Mouse (Mus musculus): ENCODE data around the gene Tdrd12. TPM values are rescaled to one million over a fixed set of nuclear protein-coding genes. Genes with fewer than 3 reads are reported as not detected.
"Not testable (repeated sequence)": the region's sequence is repeated elsewhere in the genome, so short reads cannot be mapped to it uniquely, and the experiment has no call there.

Tdrd12 gene
- polyA plus RNA-seq (2015; fragmentation: Nextera tagmentation; extraction: Ambion mirVana): 0.07 and 0.33 TPM in 2 replicates

- Histone ChIP-seq H3K9ac (no peak within 1 kb of the TSS), H3K27ac (no peak within 1 kb of the TSS), H3K36me3 (no peaks in the 10 kb centered on the region), H3K4me2 (no peak within 1 kb of the TSS), H3K4me3 (replicated peaks) (no peak within 1 kb of the TSS), H3K9me3 (replicated peaks) (no peaks in the 10 kb centered on the region), H3K4me1 (replicated peaks) (no peaks in the 10 kb centered on the region), H3K27me3 (no peaks in the 10 kb centered on the region)
- WGBS (ENCODE audit: insufficient replicate concordance): 87% methylated on average over 17 of the region's 17 CpGs
- ATAC-seq (ENCODE audit: low read depth) (no peak), DNase-seq (no peak)
These were observed at the start of gene Tdrd12 for GRCm38 (mm10) chr7:35537562-35537961. Gene Tdrd12 (minus strand): TSS chr7:35537745.

GRCm38 (mm10) chr7:35586906-35587445, 49.4 kb upstream of the Tdrd12 start:
- ATAC-seq (ENCODE audit: low read depth): no peak
- H3K27ac ChIP-seq: peak overlapping the region; percentile 87

GRCm38 (mm10) chr7:35586055-35586905, 48.7 kb upstream of the Tdrd12 start, which contains the start of gene Ankrd27:
Gene Ankrd27 (plus strand): TSS chr7:35586244.
- peak within 1 kb of the TSS; percentile 94 for H3K9ac ChIP-seq
- under 1% methylated on average over 49 of the region's 49 CpGs for WGBS (ENCODE audit: insufficient replicate concordance)
- peak; percentile 94 for ATAC-seq (ENCODE audit: low read depth)
- peaks cover 62% of the 10 kb centered on the region for H3K4me1 ChIP-seq (replicated peaks)
- peak within 1 kb of the TSS; percentile 87 for H3K27ac ChIP-seq
- no peaks in the 10 kb centered on the region for H3K9me3 ChIP-seq (replicated peaks)
- peak within 1 kb of the TSS; percentile 98 for H3K4me2 ChIP-seq
- H3K36me3 ChIP-seq: no peaks in the 10 kb centered on the region
- peak within 1 kb of the TSS; percentile 91 for H3K4me3 ChIP-seq (replicated peaks)
- DNase-seq: peak; percentile 93
- H3K27me3 ChIP-seq: peaks cover 42% of the 10 kb centered on the region

More at GRCm38 (mm10) chr7:35586906-35587445, 49.4 kb upstream of the Tdrd12 start:
- H3K4me3 ChIP-seq (replicated peaks): peak overlapping the region; percentile 91
- peaks cover 35% of the 10 kb centered on the region for H3K27me3 ChIP-seq
- peak overlapping the region; percentile 94 for H3K9ac ChIP-seq
- peak overlapping the region; percentile 98 for H3K4me2 ChIP-seq
- DNase-seq: no peak
- peaks cover 7% of the 10 kb centered on the region for H3K36me3 ChIP-seq
- H3K4me1 ChIP-seq (replicated peaks): peaks cover 66% of the 10 kb centered on the region
- 7% methylated on average over 15 of the region's 15 CpGs for WGBS (ENCODE audit: insufficient replicate concordance)
- H3K9me3 ChIP-seq (replicated peaks): no peaks in the 10 kb centered on the region

- H3K9me3 ChIP-seq (replicated peaks): no peaks in the 10 kb centered on the region
- no peaks in the 10 kb centered on the region for H3K36me3 ChIP-seq
- under 1% methylated on average over 45 of the region's 45 CpGs for WGBS (ENCODE audit: insufficient replicate concordance)
- H3K27ac ChIP-seq: peak within 1 kb of the TSS; percentile 87
- peaks cover 49% of the 10 kb centered on the region for H3K27me3 ChIP-seq
- H3K4me1 ChIP-seq (replicated peaks): peaks cover 62% of the 10 kb centered on the region
- peak; percentile 32 for DNase-seq
- H3K9ac ChIP-seq: peak within 1 kb of the TSS; percentile 94
- H3K4me3 ChIP-seq (replicated peaks): peak within 1 kb of the TSS; percentile 91
- peak; percentile 30 for ATAC-seq (ENCODE audit: low read depth)
- H3K4me2 ChIP-seq: peak within 1 kb of the TSS; percentile 98
These were observed 47.9 kb upstream of the Tdrd12 start, which contains the start of gene Rgs9bp for GRCm38 (mm10) chr7:35585191-35586054. Gene Rgs9bp (minus strand): TSS chr7:35585582.

- under 1% methylated on average over 50 of the region's 50 CpGs for WGBS (ENCODE audit: insufficient replicate concordance)
- no peaks in the 10 kb centered on the region for H3K36me3 ChIP-seq
- peak overlapping the region; percentile 91 for H3K4me3 ChIP-seq (replicated peaks)
- no peaks in the 10 kb centered on the region for H3K9me3 ChIP-seq (replicated peaks)
- ATAC-seq (ENCODE audit: low read depth) (no peak), DNase-seq (no peak)
- peak overlapping the region; percentile 67 for H3K9ac ChIP-seq
- H3K4me1 ChIP-seq (replicated peaks): peaks cover 57% of the 10 kb centered on the region
- no peak overlapping the region for H3K27ac ChIP-seq
- H3K4me2 ChIP-seq: peak overlapping the region; percentile 98
- H3K27me3 ChIP-seq: peaks cover 49% of the 10 kb centered on the region
These were observed 47.2 kb upstream of the Tdrd12 start for GRCm38 (mm10) chr7:35584786-35585190.

GRCm38 (mm10) chr7:35584068-35584785, 46.7 kb upstream of the Tdrd12 start:
- Histone ChIP-seq H3K4me2 (peak overlapping the region; percentile 98), H3K27ac (no peak overlapping the region), H3K9me3 (replicated peaks) (no peaks in the 10 kb centered on the region), H3K36me3 (no peaks in the 10 kb centered on the region), H3K9ac (peak overlapping the region; percentile 67), H3K4me1 (replicated peaks) (peaks cover 51% of the 10 kb centered on the region), H3K27me3 (peaks cover 49% of the 10 kb centered on the region), H3K4me3 (replicated peaks) (peak overlapping the region; percentile 91)
- no peak for DNase-seq
- 5% methylated on average over 36 of the region's 36 CpGs for WGBS (ENCODE audit: insufficient replicate concordance)
- ATAC-seq (ENCODE audit: low read depth): no peak

GRCm38 (mm10) chr7:35583476-35584025, 46.0 kb upstream of the Tdrd12 start:
- Histone ChIP-seq H3K27ac (no peak overlapping the region), H3K4me3 (replicated peaks) (0 out of 2 replicates have a peak overlapping the region, but pooled peaks have one; percentile 4), H3K9ac (no peak overlapping the region), H3K27me3 (peaks cover 49% of the 10 kb centered on the region), H3K4me2 (peak overlapping the region; percentile 98), H3K4me1 (replicated peaks) (peaks cover 45% of the 10 kb centered on the region), H3K9me3 (replicated peaks) (no peaks in the 10 kb centered on the region), H3K36me3 (no peaks in the 10 kb centered on the region)
- WGBS (ENCODE audit: insufficient replicate concordance): 42% methylated on average over 11 of the region's 11 CpGs
- no peak for ATAC-seq (ENCODE audit: low read depth)
- DNase-seq: no peak

- Histone ChIP-seq H3K27ac (no peak overlapping the region), H3K9ac (no peak overlapping the region), H3K27me3 (peaks cover 58% of the 10 kb centered on the region), H3K4me3 (replicated peaks) (no peak overlapping the region), H3K9me3 (replicated peaks) (no peaks in the 10 kb centered on the region), H3K4me1 (replicated peaks) (peaks cover 36% of the 10 kb centered on the region), H3K36me3 (no peaks in the 10 kb centered on the region), H3K4me2 (no peak overlapping the region)
- 68% methylated on average over 5 of the region's 5 CpGs for WGBS (ENCODE audit: insufficient replicate concordance)
- ATAC-seq (ENCODE audit: low read depth) (no peak), DNase-seq (no peak)
These were observed 45.2 kb upstream of the Tdrd12 start for GRCm38 (mm10) chr7:35582719-35583118.

GRCm38 (mm10) chr7:35579849-35580248, 42.3 kb upstream of the Tdrd12 start:
- ATAC-seq (ENCODE audit: low read depth): peak; percentile 47; the same call in 1 of the 2 replicates
- Histone ChIP-seq H3K4me1 (replicated peaks) (peaks cover 13% of the 10 kb centered on the region), H3K27me3 (peaks cover 73% of the 10 kb centered on the region), H3K9me3 (replicated peaks) (no peaks in the 10 kb centered on the region), H3K4me2 (no peak overlapping the region), H3K36me3 (no peaks in the 10 kb centered on the region), H3K4me3 (replicated peaks) (no peak overlapping the region), H3K27ac (no peak overlapping the region), H3K9ac (no peak overlapping the region)
- no peak for DNase-seq
- WGBS (ENCODE audit: insufficient replicate concordance): 33% methylated on average over 4 of the region's 4 CpGs

- not testable (repeated sequence) for H3K27ac ChIP-seq; H3K36me3 ChIP-seq; H3K4me3 ChIP-seq (replicated peaks); ATAC-seq (ENCODE audit: low read depth); H3K4me2 ChIP-seq; DNase-seq; H3K9me3 ChIP-seq (replicated peaks); H3K4me1 ChIP-seq (replicated peaks); H3K9ac ChIP-seq
- WGBS (ENCODE audit: insufficient replicate concordance): 15% methylated on average over 6 of the region's 6 CpGs
- H3K27me3 ChIP-seq: peaks cover 19% of the 10 kb centered on the region
These were observed 33.3 kb upstream of the Tdrd12 start for GRCm38 (mm10) chr7:35570883-35571282.
